Mouse (Mus musculus): ENCODE data around the gene Cers1.

Gene Cers1

GRCm38 (mm10) chr8:70352657-70353151 lies 37.1 kb downstream of the Cers1 start:
- no peak for DNase-seq (ENCODE audit: low spot score)

DNA sequence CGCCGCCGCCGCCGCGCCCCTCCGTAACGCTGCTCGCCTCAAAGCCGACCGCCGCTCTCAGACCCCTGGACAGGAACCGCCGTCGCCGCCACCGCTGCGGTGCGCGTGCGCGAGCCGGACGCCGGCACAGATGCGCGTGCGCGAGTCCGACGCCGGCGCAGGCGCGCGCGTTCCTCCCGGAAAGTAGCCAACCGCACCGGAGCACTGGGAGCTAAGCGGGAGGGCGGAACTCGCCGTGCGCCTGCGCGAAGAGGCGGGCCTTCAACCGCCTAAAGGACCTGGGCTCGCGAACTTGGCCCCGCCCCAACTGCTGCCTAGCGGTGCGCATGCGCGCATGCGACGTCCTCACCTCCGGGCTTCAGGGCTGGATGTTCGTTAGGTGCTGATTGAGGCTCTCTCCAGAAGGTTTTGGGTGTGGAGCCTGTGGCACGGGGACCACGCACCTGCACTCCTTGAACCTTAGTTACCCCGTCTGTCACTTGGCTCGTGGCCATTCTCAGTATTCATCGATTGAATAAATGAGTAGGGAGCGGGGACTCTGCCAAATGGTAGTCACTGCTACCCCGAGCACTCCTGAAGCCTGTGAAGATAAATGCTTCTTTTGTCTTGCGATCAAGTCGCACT lies 37.7 kb downstream of the Cers1 start, which contains the start of gene Upf1:
TSS of gene Upf1 (minus strand) at position 85 of the 624 bp plus-strand sequence.
- DNase-seq (ENCODE audit: low spot score), result peak; percentile 94

- DNase-seq (ENCODE audit: low spot score), result no peak
Measured at GRCm38 (mm10) chr8:70354004-70354403, 38.4 kb downstream of the Cers1 start.

- no peak for DNase-seq (ENCODE audit: low spot score)
Measured at GRCm38 (mm10) chr8:70356111-70356510, 40.5 kb downstream of the Cers1 start.

DNA sequence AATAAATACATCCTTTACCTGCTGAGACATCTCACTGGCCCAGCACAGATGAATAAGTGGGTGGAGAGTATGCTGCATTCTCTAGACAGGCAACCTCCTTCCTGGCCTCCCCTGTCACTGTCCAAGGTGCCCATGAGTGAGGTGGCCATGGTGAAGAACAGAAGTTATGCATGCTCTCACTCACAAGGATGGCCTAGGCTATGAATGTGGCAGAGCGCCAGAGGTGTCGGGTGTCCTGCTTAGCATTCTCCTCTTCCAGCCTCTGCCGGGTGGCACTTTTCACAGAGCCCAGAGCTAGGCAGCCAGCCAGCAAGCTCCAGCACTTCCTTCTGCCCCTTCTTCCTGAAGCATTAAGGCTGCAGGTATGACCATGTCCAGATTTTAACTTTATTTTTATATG lies 43.8 kb downstream of the Cers1 start:
- DNase-seq (ENCODE audit: low spot score), result no peak

DNA sequence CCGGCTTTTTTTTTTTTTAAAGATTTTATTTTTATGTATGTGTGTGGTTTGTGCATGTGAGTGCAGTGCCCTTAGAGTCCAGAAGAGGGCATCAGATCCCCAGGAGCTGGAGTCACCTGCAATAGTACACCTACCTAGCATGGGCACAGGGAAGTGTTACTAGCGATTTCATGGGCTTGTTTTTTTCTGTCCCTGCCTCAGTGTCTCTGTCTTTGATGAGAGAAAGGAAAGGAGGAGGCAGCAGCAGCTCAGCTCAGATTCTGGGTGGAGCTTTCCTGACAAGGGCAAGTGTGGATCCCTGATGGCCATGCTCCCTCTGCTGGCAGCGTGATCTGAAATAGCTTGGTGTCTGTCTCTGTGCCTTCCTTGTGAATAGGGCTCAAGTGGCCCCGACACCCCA lies 45.2 kb downstream of the Cers1 start:
- no peak for DNase-seq (ENCODE audit: low spot score)

GRCm38 (mm10) chr8:70361484-70362032 lies 46.0 kb downstream of the Cers1 start:
- DNase-seq (ENCODE audit: low spot score), result no peak

GRCm38 (mm10) chr8:70364066-70364465 lies 48.5 kb downstream of the Cers1 start:
- DNase-seq (ENCODE audit: low spot score), result no peak

DNA sequence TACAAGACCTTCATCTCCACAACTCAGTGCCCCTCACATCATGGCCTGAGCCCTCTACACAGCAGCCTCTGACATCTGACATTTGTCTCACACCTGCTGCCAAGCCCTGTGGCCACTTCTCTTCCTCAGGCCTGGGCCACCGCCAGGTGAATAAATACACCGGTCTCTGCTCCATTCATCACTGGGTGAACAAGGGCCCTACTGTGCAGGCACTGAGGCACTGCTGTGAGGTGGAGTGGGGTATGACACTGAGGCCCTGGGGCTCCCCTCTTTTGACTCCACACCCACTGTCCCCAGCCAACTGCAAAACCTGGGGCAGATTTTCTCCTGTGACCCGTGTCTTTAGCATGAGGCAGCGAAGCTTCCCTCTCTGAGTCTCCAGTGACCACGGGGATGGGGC lies 51.0 kb downstream of the Cers1 start:
- no peak for DNase-seq (ENCODE audit: low spot score)

- DNase-seq (ENCODE audit: low spot score), result no peak
Measured at GRCm38 (mm10) chr8:70370476-70370875, 54.9 kb downstream of the Cers1 start.

GRCm38 (mm10) chr8:70371951-70372350 lies 56.4 kb downstream of the Cers1 start:
- DNase-seq (ENCODE audit: low spot score), result no peak

DNA sequence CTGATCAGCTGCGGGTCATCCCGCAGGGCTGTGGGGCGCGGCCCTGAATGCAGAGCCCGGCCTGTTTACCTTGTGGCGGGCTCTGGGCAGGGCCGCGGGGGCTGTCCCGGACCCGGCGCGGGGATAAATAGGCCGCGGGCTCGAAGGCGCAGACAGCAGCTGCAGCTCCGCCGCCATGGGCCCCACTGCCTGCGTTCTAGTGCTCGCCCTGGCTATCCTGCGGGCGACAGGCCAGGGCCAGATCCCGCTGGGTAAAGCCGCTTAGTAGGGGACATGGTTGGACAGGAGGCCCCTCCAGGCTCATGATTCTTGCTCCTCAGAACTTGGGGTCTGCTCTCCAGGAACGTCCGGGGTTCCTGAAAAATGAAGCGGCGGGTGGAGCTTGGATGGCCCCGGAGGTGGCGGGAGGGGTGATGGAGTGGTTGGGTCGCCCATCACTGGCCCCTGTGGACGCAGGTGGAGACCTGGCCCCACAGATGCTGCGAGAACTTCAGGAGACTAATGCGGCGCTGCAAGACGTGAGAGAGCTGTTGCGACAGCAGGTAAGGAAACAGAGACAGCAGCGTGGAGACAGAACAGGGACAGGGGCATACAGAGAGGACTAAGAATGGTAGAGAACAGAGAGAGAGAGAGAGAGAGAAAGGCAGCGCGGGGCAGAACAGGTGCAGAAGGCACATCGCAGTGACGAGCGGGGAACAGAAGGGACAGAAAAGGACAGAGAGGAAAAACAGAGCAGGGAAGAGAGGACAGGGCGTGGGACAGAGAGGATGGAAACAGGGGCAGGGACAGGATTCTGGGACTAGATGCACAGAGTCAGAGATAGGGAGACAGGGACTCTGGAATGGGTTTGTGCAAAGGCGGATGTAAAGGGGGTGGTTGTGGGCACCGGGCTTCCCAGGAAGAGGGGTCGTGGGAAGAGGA lies 58.1 kb downstream of the Cers1 start, which contains the start of gene Comp:
TSS of gene Comp (plus strand) at position 162 of the 921 bp plus-strand sequence.
- DNase-seq (ENCODE audit: low spot score), result no peak

- no peak for DNase-seq (ENCODE audit: low spot score)
Measured at GRCm38 (mm10) chr8:70374318-70374927, 58.8 kb downstream of the Cers1 start.

DNA sequence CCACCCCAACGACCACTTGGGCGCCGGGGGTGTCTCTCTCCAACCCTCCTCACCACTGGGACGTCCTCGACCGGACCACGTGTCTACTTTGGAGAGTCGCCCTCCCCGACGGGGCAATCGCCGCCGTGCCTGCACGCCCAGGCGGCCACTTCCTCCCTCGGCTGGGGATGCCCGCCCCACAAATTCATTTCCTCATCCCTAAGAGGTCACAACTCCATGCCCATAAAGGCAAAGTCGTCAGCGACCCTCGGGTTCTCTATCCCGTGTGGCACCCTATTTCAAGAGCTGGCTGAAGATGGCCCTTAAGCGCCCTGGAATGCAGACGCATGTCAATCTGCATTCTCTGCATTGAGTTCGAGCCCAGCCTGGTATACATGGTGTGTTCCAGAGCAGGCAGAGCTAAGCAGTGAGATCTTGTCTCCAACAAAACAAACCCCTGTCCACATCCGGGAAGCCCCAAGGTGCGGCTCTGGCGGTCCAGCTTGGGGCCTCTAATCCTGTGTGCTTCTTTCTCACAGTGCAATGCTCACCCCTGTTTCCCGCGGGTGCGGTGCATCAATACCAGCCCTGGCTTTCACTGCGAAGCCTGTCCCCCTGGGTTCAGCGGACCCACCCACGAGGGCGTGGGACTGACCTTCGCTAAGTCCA lies 59.8 kb downstream of the Cers1 start:
- DNase-seq (ENCODE audit: low spot score), result no peak

DNA sequence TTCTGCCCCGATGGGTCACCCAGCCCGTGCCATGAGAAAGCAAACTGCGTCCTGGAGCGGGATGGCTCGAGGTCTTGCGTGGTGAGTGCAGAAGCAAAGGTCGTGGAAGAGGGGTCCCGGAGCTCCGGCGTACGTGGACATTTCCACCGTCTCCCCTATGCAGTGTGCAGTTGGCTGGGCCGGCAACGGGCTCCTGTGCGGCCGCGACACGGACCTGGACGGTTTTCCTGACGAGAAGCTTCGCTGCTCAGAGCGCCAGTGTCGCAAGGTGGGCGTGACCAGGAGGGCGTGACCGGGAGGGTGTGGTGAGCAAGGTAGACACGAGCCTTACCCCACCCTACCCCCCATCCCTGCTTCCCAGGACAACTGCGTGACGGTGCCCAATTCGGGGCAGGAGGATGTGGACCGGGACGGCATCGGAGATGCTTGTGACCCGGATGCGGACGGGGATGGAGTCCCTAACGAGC lies 60.7 kb downstream of the Cers1 start:
- DNase-seq (ENCODE audit: low spot score), result no peak

DNA sequence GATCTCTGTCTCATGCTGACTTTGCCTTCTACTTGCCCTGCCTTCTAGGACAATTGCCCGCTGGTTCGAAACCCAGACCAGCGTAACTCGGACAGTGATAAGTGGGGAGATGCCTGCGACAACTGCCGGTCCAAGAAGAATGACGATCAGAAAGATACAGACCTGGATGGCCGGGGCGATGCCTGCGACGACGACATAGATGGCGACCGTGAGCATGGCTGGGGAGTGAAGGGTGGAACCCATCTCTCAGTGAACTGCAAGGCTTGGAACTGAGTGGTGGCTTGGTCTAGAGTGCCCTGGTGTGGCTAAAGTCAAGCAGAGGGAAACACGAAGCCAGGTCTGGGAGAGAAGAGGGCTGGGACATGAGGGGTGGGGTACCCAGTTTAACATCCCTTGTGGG lies 61.5 kb downstream of the Cers1 start:
- DNase-seq (ENCODE audit: low spot score), result no peak

DNA sequence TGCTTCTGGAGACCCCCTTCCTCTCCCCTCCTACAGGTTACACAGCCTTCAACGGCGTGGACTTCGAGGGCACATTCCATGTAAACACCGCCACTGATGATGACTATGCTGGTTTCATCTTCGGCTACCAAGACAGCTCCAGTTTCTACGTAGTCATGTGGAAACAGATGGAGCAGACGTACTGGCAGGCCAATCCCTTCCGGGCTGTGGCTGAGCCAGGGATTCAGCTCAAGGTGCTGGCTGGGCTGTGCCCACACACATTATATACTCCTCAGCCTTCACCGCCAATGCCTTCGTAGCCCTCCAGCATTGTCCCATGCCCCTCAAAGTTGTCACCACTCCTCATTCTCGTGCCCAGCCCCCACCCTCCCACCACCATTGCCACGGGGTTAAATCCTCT lies 64.5 kb downstream of the Cers1 start:
- DNase-seq (ENCODE audit: low spot score), result no peak
